Mouse (Mus musculus): Measurements from ENCODE around the gene Traf3ip1. TPM values are rescaled to one million over a fixed set of nuclear protein-coding genes. Genes with fewer than 3 reads are reported as not detected.

The Traf3ip1 gene
- total RNA-seq (2014; rRNA removed) (10.1 and 15.8 TPM in 2 replicates), polyA plus RNA-seq (2015; fragmentation: Nextera tagmentation; extraction: Ambion mirVana) (4.6 and 6.4 TPM in 2 replicates)

DNA sequence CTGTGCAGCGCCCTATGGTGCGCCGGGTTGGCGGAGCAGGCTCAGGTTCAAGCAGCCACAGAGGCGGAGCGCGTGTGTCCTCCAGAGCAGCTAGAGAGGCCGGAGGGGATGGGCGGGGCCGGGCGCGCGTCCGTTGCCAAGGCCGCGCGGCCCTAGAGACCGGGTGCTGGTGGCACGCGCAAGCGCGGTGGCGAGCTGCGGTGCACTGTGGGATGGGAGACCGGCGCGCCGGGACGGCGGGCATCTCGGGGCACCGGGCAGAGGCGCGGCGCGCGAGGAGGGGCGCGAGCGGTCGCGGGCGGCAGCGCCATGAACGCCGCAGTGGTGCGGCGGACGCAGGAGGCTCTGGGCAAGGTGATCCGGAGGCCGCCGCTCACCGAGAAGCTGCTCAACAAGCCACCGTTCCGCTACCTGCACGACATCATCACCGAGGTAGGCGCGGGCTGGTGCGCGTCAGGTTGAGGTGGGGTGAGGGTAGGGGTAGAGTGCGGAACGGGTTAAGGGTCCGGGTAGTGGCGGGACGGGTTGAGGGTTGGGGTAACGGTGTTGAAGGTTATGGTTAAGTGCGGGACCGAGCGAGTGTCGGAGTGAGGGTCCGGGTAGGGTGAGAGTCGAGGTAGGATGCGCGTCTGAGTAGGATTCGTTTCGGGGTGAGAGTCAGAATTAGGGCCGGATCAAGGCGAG is at the start of gene Traf3ip1:
Traf3ip1 (plus strand) TSS at position 191 of the 684 bp plus-strand sequence.
- TF ChIP-seq CTCF (IDR thresholded peaks at IDR 0.05; ENCODE audit: low read depth): 0 out of 2 replicates have a peak, but pooled peaks have one; percentile 7
- Histone ChIP-seq H3K27ac (ENCODE audit: low read depth, low read length) (no peak within 1 kb of the TSS), H3K9ac (peak within 1 kb of the TSS; percentile 79), H3K9me3 (ENCODE audit: low read length) (no peaks in the 10 kb centered on the region), H3K27me3 (ENCODE audit: insufficient read depth, low read length) (no peaks in the 10 kb centered on the region), H3K4me1 (ENCODE audit: insufficient read depth) (peaks cover 5% of the 10 kb centered on the region), H3K4me3 (ENCODE audit: low read depth, low read length) (peak within 1 kb of the TSS; percentile 85), H3K4me2 (ENCODE audit: low read depth) (peak within 1 kb of the TSS; percentile 84), H3K36me3 (ENCODE audit: insufficient read depth) (no peaks in the 10 kb centered on the region)
- whole genome bisulfite sequencing: under 1% methylated on average over 76 of the region's 79 CpGs
- DNase-seq (peak; percentile 92), ATAC-seq (peak; percentile 100)

DNA sequence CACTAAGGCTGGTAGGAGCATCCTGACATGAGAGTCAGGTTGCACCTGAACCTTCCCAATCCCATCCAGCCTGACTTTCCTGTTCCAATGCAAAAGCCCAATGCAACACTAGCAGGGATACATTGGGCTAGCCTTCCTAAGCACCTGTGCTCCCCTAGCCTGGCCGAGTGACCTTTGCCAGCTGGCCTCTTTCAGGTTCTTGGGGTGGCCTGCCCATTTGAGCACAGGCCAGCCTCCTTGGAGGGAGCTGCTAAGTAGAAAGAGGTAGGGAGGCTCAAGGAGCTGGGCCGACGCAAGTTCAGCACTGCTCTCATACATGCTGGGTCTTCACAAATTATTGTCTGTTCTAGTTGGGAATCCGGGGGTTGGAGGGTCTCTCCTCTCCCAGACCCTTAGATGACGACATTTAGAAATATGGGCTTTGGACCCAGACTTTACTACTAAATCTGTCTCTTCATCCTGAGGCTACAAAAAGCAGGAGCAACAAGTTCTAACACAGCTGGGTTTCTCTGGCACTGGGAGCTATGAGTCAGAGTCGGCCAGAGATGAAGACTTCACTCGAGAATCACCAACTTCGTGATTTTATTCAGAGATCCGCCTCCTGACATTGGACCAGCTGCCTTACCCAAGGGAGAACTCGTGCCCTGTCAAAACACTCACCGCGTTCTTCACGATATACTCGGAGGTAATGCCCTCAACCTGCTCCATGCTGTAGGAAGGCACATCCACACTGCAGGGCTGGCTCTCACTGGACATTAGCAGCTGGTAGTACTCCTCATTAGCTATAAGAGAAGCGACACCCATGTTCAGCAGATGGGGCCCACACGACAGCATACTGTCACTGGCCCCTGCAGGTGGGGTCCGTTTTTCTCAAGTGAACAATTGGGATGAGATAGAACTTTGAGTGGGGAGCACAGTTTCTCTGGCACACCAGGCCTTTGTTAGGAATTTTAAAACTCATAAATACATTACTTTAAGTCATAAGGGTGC is 49.3 kb upstream of the Traf3ip1 start:
- no peak overlapping the region for H3K27ac ChIP-seq (ENCODE audit: low read depth, low read length)
- H3K4me3 ChIP-seq (ENCODE audit: low read depth, low read length): no peak overlapping the region
- H3K27me3 ChIP-seq (ENCODE audit: insufficient read depth, low read length): no peaks in the 10 kb centered on the region
- no peak overlapping the region for H3K4me2 ChIP-seq (ENCODE audit: low read depth)
- peaks cover 71% of the 10 kb centered on the region for H3K36me3 ChIP-seq (ENCODE audit: insufficient read depth)
- H3K9me3 ChIP-seq (ENCODE audit: low read length): no peaks in the 10 kb centered on the region
- WGBS: 90% methylated on average over 17 of the region's 17 CpGs
- no peak for DNase-seq
- TF ChIP-seq CTCF (IDR thresholded peaks at IDR 0.05; ENCODE audit: low read depth): no peak
- H3K4me1 ChIP-seq (ENCODE audit: insufficient read depth): no peaks in the 10 kb centered on the region
- no peak for ATAC-seq
- H3K9ac ChIP-seq: no peak overlapping the region

DNA sequence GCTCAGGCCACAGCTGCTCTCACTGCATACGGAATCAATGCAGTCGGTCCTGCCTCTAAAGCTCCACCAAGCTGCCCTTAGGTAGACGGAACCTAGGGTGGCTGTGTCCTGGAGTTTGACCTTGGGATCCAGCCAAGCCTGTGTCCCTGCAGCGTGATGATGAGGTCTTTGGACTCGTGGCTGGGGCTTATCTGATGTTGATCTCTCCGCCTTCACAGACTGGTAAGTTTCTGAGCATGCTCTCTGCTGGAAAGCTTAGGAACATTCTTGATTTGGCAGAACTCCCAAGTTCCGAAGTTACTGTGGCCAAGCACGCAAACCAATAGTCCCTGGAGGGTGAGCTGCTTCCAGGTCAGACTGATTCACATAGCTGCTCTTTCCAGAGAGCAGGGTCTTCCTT is 48.4 kb upstream of the Traf3ip1 start:
- ATAC-seq: no peak
- H3K9ac ChIP-seq: no peak overlapping the region

DNA sequence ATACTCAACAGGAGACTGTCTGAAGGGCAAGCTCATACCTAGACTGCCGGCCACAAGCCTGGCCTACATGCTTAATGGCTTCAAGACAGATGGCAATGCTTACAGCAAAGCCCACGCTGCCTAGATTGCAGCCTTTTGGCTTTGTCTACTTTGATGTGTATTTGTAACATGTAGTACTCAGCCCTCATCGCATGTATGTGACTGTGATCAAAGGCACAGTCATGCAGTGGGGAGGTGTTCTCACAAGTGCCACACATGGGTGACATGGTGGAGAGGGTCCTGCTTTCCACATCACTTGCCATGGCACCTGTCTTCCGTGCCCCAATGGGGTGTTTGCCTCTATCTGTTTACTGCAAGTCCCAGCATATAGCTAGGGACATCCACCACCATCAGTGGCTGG is 47.9 kb upstream of the Traf3ip1 start:
- H3K27me3 ChIP-seq (ENCODE audit: insufficient read depth, low read length): no peaks in the 10 kb centered on the region
- ATAC-seq (no peak), DNase-seq (no peak)
- no peaks in the 10 kb centered on the region for H3K4me1 ChIP-seq (ENCODE audit: insufficient read depth)
- H3K4me2 ChIP-seq (ENCODE audit: low read depth): no peak overlapping the region
- H3K4me3 ChIP-seq (ENCODE audit: low read depth, low read length): no peak overlapping the region
- H3K9me3 ChIP-seq (ENCODE audit: low read length): no peaks in the 10 kb centered on the region
- no peak overlapping the region for H3K9ac ChIP-seq
- peaks cover 65% of the 10 kb centered on the region for H3K36me3 ChIP-seq (ENCODE audit: insufficient read depth)
- no peak for TF ChIP-seq CTCF (IDR thresholded peaks at IDR 0.05; ENCODE audit: low read depth)
- no peak overlapping the region for H3K27ac ChIP-seq (ENCODE audit: low read depth, low read length)
- 97% methylated on average over 4 of the region's 4 CpGs for WGBS

More for the DNA sequence above, 48.4 kb upstream of the Traf3ip1 start:
- Histone ChIP-seq H3K36me3 (ENCODE audit: insufficient read depth) (peaks cover 66% of the 10 kb centered on the region), H3K4me1 (ENCODE audit: insufficient read depth) (no peaks in the 10 kb centered on the region), H3K9me3 (ENCODE audit: low read length) (no peaks in the 10 kb centered on the region), H3K4me2 (ENCODE audit: low read depth) (no peak overlapping the region), H3K27me3 (ENCODE audit: insufficient read depth, low read length) (no peaks in the 10 kb centered on the region), H3K4me3 (ENCODE audit: low read depth, low read length) (no peak overlapping the region), H3K27ac (ENCODE audit: low read depth, low read length) (no peak overlapping the region)
- TF ChIP-seq CTCF (IDR thresholded peaks at IDR 0.05; ENCODE audit: low read depth): no peak
- no peak for DNase-seq
- WGBS: 77% methylated on average over 8 of the region's 8 CpGs

DNA sequence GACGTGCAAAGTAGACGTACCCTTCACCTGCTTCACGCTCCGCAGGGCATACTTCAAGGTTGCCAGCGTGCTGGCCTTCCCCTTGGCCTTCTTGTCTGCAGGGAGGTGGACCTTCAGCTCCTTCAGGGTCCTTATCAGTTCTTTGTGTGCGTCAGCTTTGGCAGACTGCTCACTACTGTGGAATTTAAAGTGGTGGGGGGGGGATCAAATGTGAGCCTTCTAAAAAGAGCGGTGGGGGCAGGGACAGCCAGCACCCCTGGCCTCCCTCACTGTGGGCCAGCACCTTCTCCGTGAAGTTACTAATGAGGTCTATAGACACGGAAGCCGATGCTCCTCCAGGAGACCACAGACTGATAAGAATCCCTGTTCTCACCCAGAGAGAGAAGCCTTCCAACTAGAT is 45.8 kb upstream of the Traf3ip1 start:
- no peak for ATAC-seq
- H3K27me3 ChIP-seq (ENCODE audit: insufficient read depth, low read length): no peaks in the 10 kb centered on the region
- H3K4me3 ChIP-seq (ENCODE audit: low read depth, low read length): no peak overlapping the region
- no peaks in the 10 kb centered on the region for H3K9me3 ChIP-seq (ENCODE audit: low read length)
- no peak for DNase-seq
- no peak overlapping the region for H3K4me2 ChIP-seq (ENCODE audit: low read depth)
- peaks cover 59% of the 10 kb centered on the region for H3K36me3 ChIP-seq (ENCODE audit: insufficient read depth)
- 95% methylated on average over 10 of the region's 10 CpGs for WGBS
- no peak overlapping the region for H3K27ac ChIP-seq (ENCODE audit: low read depth, low read length)
- H3K9ac ChIP-seq: no peak overlapping the region
- no peak for TF ChIP-seq CTCF (IDR thresholded peaks at IDR 0.05; ENCODE audit: low read depth)
- H3K4me1 ChIP-seq (ENCODE audit: insufficient read depth): no peaks in the 10 kb centered on the region

DNA sequence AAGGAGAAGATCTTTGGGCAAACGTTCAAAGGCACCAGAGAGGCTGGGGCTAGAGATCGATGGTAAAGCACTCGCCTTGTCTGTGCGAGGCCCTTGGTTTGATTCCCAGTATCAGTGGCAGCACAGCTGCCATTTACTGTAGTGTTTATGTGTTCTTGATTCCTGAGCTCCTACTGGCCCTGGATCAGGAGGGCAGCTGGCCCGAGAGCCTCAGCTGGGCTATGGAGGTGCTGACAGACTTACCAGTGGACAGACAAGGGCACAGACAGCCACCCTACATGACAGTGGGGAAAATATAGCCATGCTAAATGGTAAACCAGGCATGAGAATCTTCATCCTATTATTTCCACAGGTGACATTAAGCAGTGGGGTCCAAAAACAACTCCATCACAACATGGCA is 43.6 kb upstream of the Traf3ip1 start:
- no peak for TF ChIP-seq CTCF (IDR thresholded peaks at IDR 0.05; ENCODE audit: low read depth)
- ATAC-seq (no peak), DNase-seq (no peak)
- no peak overlapping the region for H3K4me2 ChIP-seq (ENCODE audit: low read depth)
- WGBS: 90% methylated on average over 5 of the region's 5 CpGs
- no peaks in the 10 kb centered on the region for H3K27me3 ChIP-seq (ENCODE audit: insufficient read depth, low read length)
- H3K9me3 ChIP-seq (ENCODE audit: low read length): no peaks in the 10 kb centered on the region
- no peak overlapping the region for H3K4me3 ChIP-seq (ENCODE audit: low read depth, low read length)
- H3K36me3 ChIP-seq (ENCODE audit: insufficient read depth): peaks cover 39% of the 10 kb centered on the region
- H3K4me1 ChIP-seq (ENCODE audit: insufficient read depth): peaks cover 7% of the 10 kb centered on the region
- H3K27ac ChIP-seq (ENCODE audit: low read depth, low read length): no peak overlapping the region
- no peak overlapping the region for H3K9ac ChIP-seq
